Mouse (Mus musculus) layer of hippocampus, adult 2 months (tissue): ENCODE data around the gene B3galt4. TPM values are rescaled to one million over a fixed set of nuclear protein-coding genes. Genes with fewer than 3 reads are reported as not detected.

Source experiments
- DNase-seq, 2 experiments: peaks; one replicate each; pipeline ENCODE4 v3.0.0; 2022; ENCODE audit warnings: low spot score in 2 of 2
- H3K27ac ChIP-seq: fragments of 200-600 bp; 2 replicates; pipeline ENCODE4 v1.8.1; 2022
- H3K4me3 ChIP-seq: fragments of 200-600 bp; 2 replicates; pipeline ENCODE4 v1.8.1; 2022; ENCODE audit warnings: mild to moderate bottlenecking
- CTCF ChIP-seq: fragments of 200-600 bp; conservative IDR thresholded peaks from 2 replicates; pipeline ENCODE4 v1.8.1; 2022; ENCODE audit warnings: antibody characterized with exemption, mild to moderate bottlenecking, moderate library complexity
- total RNA-seq, 2 experiments: library from RNA; stranded (reverse); gene quantifications; 2 replicates each; pipeline ENCODE4 v1.2.3; 2021

Gene B3galt4
- total RNA-seq, 2 experiments from 2014 or later, result 6.3 TPM

GRCm38 (mm10) chr17:33948905-33949537 is 2.3 kb downstream of the B3galt4 start:
- Histone ChIP-seq H3K4me3 (no peak overlapping the region), H3K27ac (no peak overlapping the region)
- DNase-seq, result no peak
- no peak for TF ChIP-seq CTCF

GRCm38 (mm10) chr17:33948090-33948904 is 3.0 kb downstream of the B3galt4 start:
- TF ChIP-seq CTCF, result no peak
- Histone ChIP-seq H3K4me3 (no peak overlapping the region), H3K27ac (0 out of 2 replicates have a peak overlapping the region, but pooled peaks have one; percentile 7)
- no peak for DNase-seq

- 0 out of 2 replicates have a peak overlapping the region, but pooled peaks have one; percentile 7 for H3K27ac ChIP-seq
- TF ChIP-seq CTCF, result no peak
- H3K4me3 ChIP-seq, result no peak overlapping the region
- DNase-seq, result no peak
Observed at GRCm38 (mm10) chr17:33947430-33948089, 3.7 kb downstream of the B3galt4 start.

GRCm38 (mm10) chr17:33943454-33943853 is 7.8 kb downstream of the B3galt4 start:
- TF ChIP-seq CTCF, result no peak
- Histone ChIP-seq H3K27ac (no peak overlapping the region), H3K4me3 (no peak overlapping the region)
- no peak for DNase-seq

- H3K27ac ChIP-seq, result no peak overlapping the region
- TF ChIP-seq CTCF, result no peak
- DNase-seq, result no peak
- H3K4me3 ChIP-seq, result peak overlapping the region; percentile 62
Observed at GRCm38 (mm10) chr17:33941381-33941780, 9.9 kb downstream of the B3galt4 start.

GRCm38 (mm10) chr17:33940981-33941380 is 10.3 kb downstream of the B3galt4 start:
- H3K4me3 ChIP-seq, result peak overlapping the region; percentile 62
- DNase-seq, result no peak
- H3K27ac ChIP-seq, result peak overlapping the region; percentile 98; the same call in 1 of the 2 replicates
- no peak for TF ChIP-seq CTCF

GRCm38 (mm10) chr17:33940206-33940805 is 11.0 kb downstream of the B3galt4 start, which contains the start of the genes Pfdn6 and Wdr46:
Gene Pfdn6, minus strand, starts transcription at chr17:33940343.
Gene Wdr46, plus strand, starts transcription at chr17:33940660.
- TF ChIP-seq CTCF, result no peak
- peak within 1 kb of the TSS; percentile 62 for H3K4me3 ChIP-seq
- DNase-seq, result peak; percentile 82 to 89
- H3K27ac ChIP-seq, result peak within 1 kb of the TSS; percentile 98

- Histone ChIP-seq H3K27ac (no peak overlapping the region), H3K4me3 (no peak overlapping the region)
- no peak for DNase-seq
- TF ChIP-seq CTCF, result no peak
Observed at GRCm38 (mm10) chr17:33938783-33939182, 12.5 kb downstream of the B3galt4 start.

- Histone ChIP-seq H3K27ac (no peak overlapping the region), H3K4me3 (no peak overlapping the region)
- TF ChIP-seq CTCF, result no peak
- DNase-seq, result no peak
Observed at GRCm38 (mm10) chr17:33936993-33937392, 14.3 kb downstream of the B3galt4 start.

- no peak for TF ChIP-seq CTCF
- DNase-seq, result no peak
- Histone ChIP-seq H3K27ac (peak overlapping the region; percentile 51; the same call in 1 of the 2 replicates), H3K4me3 (no peak overlapping the region)
Observed at GRCm38 (mm10) chr17:33935422-33936055, 15.7 kb downstream of the B3galt4 start.

- no peak for TF ChIP-seq CTCF
- Histone ChIP-seq H3K27ac (no peak overlapping the region), H3K4me3 (no peak overlapping the region)
- no peak for DNase-seq
Observed at GRCm38 (mm10) chr17:33932970-33933369, 18.3 kb downstream of the B3galt4 start.

GRCm38 (mm10) chr17:33932448-33932847 is 18.8 kb downstream of the B3galt4 start:
- no peak for DNase-seq
- H3K4me3 ChIP-seq, result no peak overlapping the region
- H3K27ac ChIP-seq, result no peak overlapping the region
- no peak for TF ChIP-seq CTCF
